Mouse (Mus musculus): ENCODE data around the gene H2al2a. TPM values are rescaled to one million over a fixed set of nuclear protein-coding genes. Genes with fewer than 3 reads are reported as not detected.
A peak's percentile ranks its signal among the peaks of the same experiment; 100 is the strongest.

The H2al2a gene
- polyA plus RNA-seq, 1 experiment from 2014 or later, result not detected

GRCm38 (mm10) chr2:18040347-18041160 lies 43.8 kb upstream of the H2al2a start:
- TF ChIP-seq CTCF (IDR thresholded peaks at IDR 0.05; ENCODE audit: low read depth) (no peak), EP300 (optimal IDR thresholded peaks at IDR 0.05) (no peak)
- ATAC-seq (ENCODE audit: low FRiP score, low TSS enrichment), result no peak
- no peak overlapping the region for H3K9ac ChIP-seq (ENCODE audit: low read length)
- H3K9me3 ChIP-seq (ENCODE audit: control insufficient read depth, low read length), result no peaks in the 10 kb centered on the region
- H3K4me3 ChIP-seq (ENCODE audit: low read depth, low read length), result no peak overlapping the region
- H3K27me3 ChIP-seq (ENCODE audit: control insufficient read depth, insufficient read depth, low read length), result no peaks in the 10 kb centered on the region
- 77% methylated on average over 27 of the region's 27 CpGs for WGBS
- H3K4me2 ChIP-seq (replicated peaks; ENCODE audit: low read depth), result no peak overlapping the region
- no peak for DNase-seq (ENCODE audit: low spot score)
- no peak overlapping the region for H3K27ac ChIP-seq (replicated peaks)
- H3K4me1 ChIP-seq (replicated peaks; ENCODE audit: control insufficient read depth, insufficient read depth), result 0 out of 2 replicates have a peak, but pooled peaks cover 2% of the 10 kb centered on the region
- H3K36me3 ChIP-seq (ENCODE audit: control insufficient read depth, insufficient read depth, low read length), result no peaks in the 10 kb centered on the region

GRCm38 (mm10) chr2:18039566-18040290 lies 43.0 kb upstream of the H2al2a start:
- Histone ChIP-seq H3K9ac (ENCODE audit: low read length) (peak overlapping the region; percentile 69), H3K27me3 (ENCODE audit: control insufficient read depth, insufficient read depth, low read length) (no peaks in the 10 kb centered on the region), H3K4me1 (replicated peaks; ENCODE audit: control insufficient read depth, insufficient read depth) (0 out of 2 replicates have a peak, but pooled peaks cover 2% of the 10 kb centered on the region), H3K4me3 (ENCODE audit: low read depth, low read length) (peak overlapping the region; percentile 31), H3K9me3 (ENCODE audit: control insufficient read depth, low read length) (no peaks in the 10 kb centered on the region), H3K27ac (replicated peaks) (no peak overlapping the region; the same call in 1 of the 2 replicates), H3K4me2 (replicated peaks; ENCODE audit: low read depth) (peak overlapping the region; percentile 57), H3K36me3 (ENCODE audit: control insufficient read depth, insufficient read depth, low read length) (no peaks in the 10 kb centered on the region)
- WGBS, result 22% methylated on average over 46 of the region's 46 CpGs
- ATAC-seq (ENCODE audit: low FRiP score, low TSS enrichment) (no peak), DNase-seq (ENCODE audit: low spot score) (no peak)
- TF ChIP-seq EP300 (optimal IDR thresholded peaks at IDR 0.05) (no peak), CTCF (IDR thresholded peaks at IDR 0.05; ENCODE audit: low read depth) (no peak; the same call in 1 of the 2 replicates)

DNA sequence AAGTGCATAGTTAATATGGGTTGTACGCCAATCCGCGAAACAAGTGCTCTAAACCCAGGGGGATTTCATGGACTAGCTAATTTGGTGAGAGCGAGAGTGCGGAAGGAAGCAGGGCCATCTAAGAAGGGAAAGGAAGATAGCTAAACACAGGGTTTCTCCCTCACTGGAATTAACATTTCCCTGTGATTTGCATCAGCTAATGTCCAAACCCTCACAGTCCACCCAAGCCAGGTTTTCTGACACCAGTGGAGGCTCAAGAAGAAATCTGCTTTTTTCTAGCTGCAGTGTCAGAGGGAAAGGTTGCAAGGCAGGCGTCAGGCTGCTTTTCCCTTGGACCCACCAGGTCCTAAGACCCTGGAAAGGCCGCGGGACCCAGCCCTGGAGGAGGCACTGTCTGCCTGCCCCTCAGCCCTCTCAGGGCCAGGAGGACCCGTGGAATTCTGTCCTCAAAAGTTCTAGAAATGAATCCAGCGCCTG lies 42.2 kb upstream of the H2al2a start:
- Histone ChIP-seq H3K9ac (ENCODE audit: low read length) (no peak overlapping the region), H3K4me3 (ENCODE audit: low read depth, low read length) (no peak overlapping the region), H3K4me1 (replicated peaks; ENCODE audit: control insufficient read depth, insufficient read depth) (0 out of 2 replicates have a peak, but pooled peaks cover 2% of the 10 kb centered on the region), H3K27me3 (ENCODE audit: control insufficient read depth, insufficient read depth, low read length) (no peaks in the 10 kb centered on the region), H3K27ac (replicated peaks) (no peak overlapping the region), H3K9me3 (ENCODE audit: control insufficient read depth, low read length) (no peaks in the 10 kb centered on the region), H3K36me3 (ENCODE audit: control insufficient read depth, insufficient read depth, low read length) (no peaks in the 10 kb centered on the region), H3K4me2 (replicated peaks; ENCODE audit: low read depth) (no peak overlapping the region)
- WGBS, result 83% methylated on average over 10 of the region's 10 CpGs
- no peak for DNase-seq (ENCODE audit: low spot score)
- ATAC-seq (ENCODE audit: low FRiP score, low TSS enrichment), result no peak
- TF ChIP-seq EP300 (optimal IDR thresholded peaks at IDR 0.05) (no peak), CTCF (IDR thresholded peaks at IDR 0.05; ENCODE audit: low read depth) (no peak)

DNA sequence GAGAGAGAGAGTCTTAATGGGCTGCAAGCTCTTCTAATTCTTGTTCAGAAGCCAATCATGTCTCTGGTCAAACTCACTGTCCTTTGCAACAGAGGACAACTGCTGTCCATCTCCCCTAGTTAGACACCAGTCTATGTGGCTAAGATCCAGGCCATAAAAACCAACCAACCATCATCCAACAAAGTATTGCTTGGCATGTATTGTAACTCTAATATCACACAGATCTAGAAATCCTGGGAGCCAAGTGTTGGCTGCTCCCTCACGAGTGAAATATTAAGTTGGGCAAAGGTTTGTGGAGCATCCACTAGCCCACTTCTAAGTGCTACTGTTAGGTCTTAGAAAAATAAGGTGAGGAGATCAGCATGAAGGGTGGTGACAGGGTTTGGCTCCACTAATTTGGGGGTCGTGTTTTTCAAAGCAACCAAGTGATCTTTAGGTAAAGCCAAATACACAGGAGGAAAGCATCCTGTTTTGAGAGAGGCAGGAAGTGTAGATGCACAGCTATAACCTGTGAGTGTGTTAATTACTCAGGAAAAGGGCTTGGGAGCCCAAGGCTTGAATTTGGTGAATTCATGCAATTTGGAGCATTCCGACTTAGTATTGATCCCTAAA lies 41.5 kb upstream of the H2al2a start:
- Histone ChIP-seq H3K9me3 (ENCODE audit: control insufficient read depth, low read length) (no peaks in the 10 kb centered on the region), H3K36me3 (ENCODE audit: control insufficient read depth, insufficient read depth, low read length) (no peaks in the 10 kb centered on the region), H3K4me3 (ENCODE audit: low read depth, low read length) (no peak overlapping the region), H3K4me2 (replicated peaks; ENCODE audit: low read depth) (no peak overlapping the region), H3K9ac (ENCODE audit: low read length) (no peak overlapping the region), H3K27me3 (ENCODE audit: control insufficient read depth, insufficient read depth, low read length) (no peaks in the 10 kb centered on the region), H3K4me1 (replicated peaks; ENCODE audit: control insufficient read depth, insufficient read depth) (0 out of 2 replicates have a peak, but pooled peaks cover 2% of the 10 kb centered on the region), H3K27ac (replicated peaks) (no peak overlapping the region)
- 80% methylated on average over 3 of the region's 3 CpGs for WGBS
- DNase-seq (ENCODE audit: low spot score), result no peak
- ATAC-seq (ENCODE audit: low FRiP score, low TSS enrichment), result no peak
- TF ChIP-seq CTCF (IDR thresholded peaks at IDR 0.05; ENCODE audit: low read depth) (no peak), EP300 (optimal IDR thresholded peaks at IDR 0.05) (no peak)

DNA sequence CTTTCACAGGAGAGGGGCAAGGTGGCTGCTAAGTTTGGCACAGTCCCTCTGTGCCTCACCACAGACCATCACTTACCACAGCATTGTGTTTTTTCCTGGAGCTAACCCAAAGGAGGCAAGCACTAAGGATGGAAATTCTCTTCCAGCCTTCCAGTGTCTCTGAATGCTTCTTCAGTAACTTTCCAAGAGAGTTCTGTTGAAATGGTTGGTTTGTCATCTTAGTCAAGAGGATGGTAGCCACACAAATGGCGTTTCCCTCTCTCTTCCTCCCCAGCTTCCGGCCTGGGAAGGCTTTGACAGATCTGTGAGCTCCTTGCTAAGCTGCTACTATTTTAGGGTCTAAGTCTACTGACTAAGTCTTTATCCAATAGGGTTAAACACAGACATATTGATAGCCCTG lies 40.7 kb upstream of the H2al2a start, which contains the start of gene A930004D18Rik:
TSS of gene A930004D18Rik (minus strand) at position 247 of the 400 bp plus-strand sequence.
- Histone ChIP-seq H3K9me3 (ENCODE audit: control insufficient read depth, low read length) (no peaks in the 10 kb centered on the region), H3K9ac (ENCODE audit: low read length) (no peak within 1 kb of the TSS), H3K27me3 (ENCODE audit: control insufficient read depth, insufficient read depth, low read length) (no peaks in the 10 kb centered on the region), H3K4me2 (replicated peaks; ENCODE audit: low read depth) (no peak within 1 kb of the TSS), H3K36me3 (ENCODE audit: control insufficient read depth, insufficient read depth, low read length) (no peaks in the 10 kb centered on the region), H3K4me3 (ENCODE audit: low read depth, low read length) (no peak within 1 kb of the TSS), H3K4me1 (replicated peaks; ENCODE audit: control insufficient read depth, insufficient read depth) (no peaks in the 10 kb centered on the region), H3K27ac (replicated peaks) (no peak within 1 kb of the TSS)
- no peak for TF ChIP-seq EP300 (optimal IDR thresholded peaks at IDR 0.05)
- no peak for TF ChIP-seq CTCF (IDR thresholded peaks at IDR 0.05; ENCODE audit: low read depth)
- DNase-seq (ENCODE audit: low spot score), result no peak
- 80% methylated on average over 2 of the region's 2 CpGs for WGBS
- ATAC-seq (ENCODE audit: low FRiP score, low TSS enrichment), result no peak

Measured in stomach, postnatal 0 days (tissue).